Mouse (Mus musculus) limb, embryonic 11.5 days (tissue): ENCODE results near the gene Tyrp1. TPM values are rescaled to one million over a fixed set of nuclear protein-coding genes. Genes with fewer than 3 reads are reported as not detected.
A peak's percentile ranks its signal among the peaks of the same experiment; 100 is the strongest.

Experiments
- ATAC-seq: fragments of 200-750 bp; cut with Nextera tagmentation; 2 replicates; pipeline ENCODE4 v1.8.0; 2017; ENCODE audit warnings: low read depth; ENCODE audit not compliant: insufficient number of reproducible peaks, low FRiP score, low TSS enrichment
- DNase-seq: peaks from one replicate; pipeline ENCODE4 v3.0.0-alpha.2; 2015; ENCODE audit warnings: low spot score
- H3K27ac ChIP-seq: fragments of 300-500 bp; sonication (generic); replicated peaks from 2 replicates; pipeline ENCODE4 v1.5.1; 2014; ENCODE audit warnings: low read depth, mild to moderate bottlenecking, low read length
- H3K27me3 ChIP-seq: fragments of 300-500 bp; sonication (generic); 2 replicates; pipeline ENCODE4 v1.6.1; 2014; ENCODE audit warnings: mild to moderate bottlenecking, low read length, mixed read lengths; ENCODE audit not compliant: control insufficient read depth, insufficient read depth
- H3K36me3 ChIP-seq: fragments of 300-500 bp; sonication (generic); 2 replicates; pipeline ENCODE4 v1.6.1; 2014; ENCODE audit warnings: mild to moderate bottlenecking, low read length, moderate library complexity, mixed read lengths; ENCODE audit not compliant: control insufficient read depth, insufficient read depth
- H3K4me1 ChIP-seq: fragments of 300-500 bp; sonication (generic); 2 replicates; pipeline ENCODE4 v1.6.1; 2014; ENCODE audit warnings: low read length, mixed read lengths; ENCODE audit not compliant: control insufficient read depth, insufficient read depth
- H3K4me2 ChIP-seq: fragments of 300-500 bp; sonication (generic); 2 replicates; pipeline ENCODE4 v1.6.1; 2014; ENCODE audit warnings: low read depth, mild to moderate bottlenecking, moderate library complexity; ENCODE audit not compliant: severe bottlenecking
- H3K4me3 ChIP-seq: fragments of 300-500 bp; sonication (generic); 2 replicates; pipeline ENCODE4 v1.5.1; 2014; ENCODE audit warnings: low read depth, low read length
- H3K9ac ChIP-seq: fragments of 300-500 bp; sonication (generic); 2 replicates; pipeline ENCODE4 v1.6.1; 2014; ENCODE audit warnings: mild to moderate bottlenecking, low read length
- H3K9me3 ChIP-seq: fragments of 300-500 bp; sonication (generic); 2 replicates; pipeline ENCODE4 v1.6.1; 2016; ENCODE audit warnings: low read length; ENCODE audit not compliant: control insufficient read depth
- WGBS: fragments of 180-500 bp; shearing (Covaris S2); extraction: QIAGEN DNeasy Blood & Tissue Kit; methylation state at CpG from one replicate; pipeline ENCODE4 v1.1.7; 2014; 5-methylcytosine and 5-hydroxymethylcytosine counted together
- polyA plus RNA-seq: library from polyadenylated mRNA; unstranded; fragments of >200 nt; fragmentation: Nextera tagmentation; extraction: Ambion mirVana; gene quantifications from 2 replicates; pipeline ENCODE4 v1.2.1, GENCODE M21; 2014

Tyrp1 gene
- polyA plus RNA-seq, 1 experiment from 2014 or later: 0.11 TPM

DNA sequence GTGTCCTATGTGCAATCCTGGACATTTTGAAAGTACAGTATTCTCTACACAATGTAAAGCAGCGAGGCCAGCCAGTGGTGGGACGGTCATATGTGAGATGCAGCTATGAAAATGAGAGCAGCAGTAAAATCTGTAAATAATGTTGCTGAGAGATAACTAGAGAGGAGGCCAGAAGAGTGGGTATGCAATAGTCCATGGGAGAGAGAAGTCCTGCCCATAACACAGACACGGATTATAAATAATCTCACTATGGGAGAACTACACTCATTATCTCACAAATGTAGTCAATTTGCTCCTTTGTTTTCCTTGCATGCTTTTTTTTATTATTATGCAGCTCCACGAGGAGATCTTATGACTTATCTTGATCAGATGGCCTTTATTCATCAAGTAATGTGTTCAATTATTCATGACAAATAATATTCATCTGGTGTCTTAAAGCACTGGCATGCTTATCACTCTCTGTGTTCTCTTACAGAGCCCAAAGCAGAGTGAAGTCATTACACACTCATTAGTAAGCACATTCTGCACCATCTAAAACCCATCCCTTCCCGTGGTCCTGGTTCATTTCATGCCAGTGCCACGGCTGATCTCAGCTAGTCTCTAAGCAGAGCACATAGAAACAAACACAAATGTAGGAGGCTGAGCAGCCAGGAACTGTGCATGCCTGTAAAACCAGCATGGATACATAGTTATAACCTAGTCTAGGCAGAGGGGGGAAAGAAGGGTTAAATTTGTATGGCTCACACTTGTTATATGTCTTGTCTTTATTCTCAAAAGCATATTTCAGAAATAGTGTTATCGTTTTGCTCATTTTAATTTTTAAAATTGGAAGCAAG lies 18.9 kb downstream of the Tyrp1 start:
- H3K36me3 ChIP-seq: no peaks in the 10 kb centered on the region
- 81% methylated on average over 7 of the region's 7 CpGs for WGBS
- no peak overlapping the region for H3K9ac ChIP-seq
- ATAC-seq: no peak
- DNase-seq: no peak
- H3K9me3 ChIP-seq: no peaks in the 10 kb centered on the region
- no peak overlapping the region for H3K27ac ChIP-seq
- H3K4me1 ChIP-seq: no peaks in the 10 kb centered on the region
- no peak overlapping the region for H3K4me2 ChIP-seq
- H3K27me3 ChIP-seq: no peaks in the 10 kb centered on the region
- H3K4me3 ChIP-seq: no peak overlapping the region

DNA sequence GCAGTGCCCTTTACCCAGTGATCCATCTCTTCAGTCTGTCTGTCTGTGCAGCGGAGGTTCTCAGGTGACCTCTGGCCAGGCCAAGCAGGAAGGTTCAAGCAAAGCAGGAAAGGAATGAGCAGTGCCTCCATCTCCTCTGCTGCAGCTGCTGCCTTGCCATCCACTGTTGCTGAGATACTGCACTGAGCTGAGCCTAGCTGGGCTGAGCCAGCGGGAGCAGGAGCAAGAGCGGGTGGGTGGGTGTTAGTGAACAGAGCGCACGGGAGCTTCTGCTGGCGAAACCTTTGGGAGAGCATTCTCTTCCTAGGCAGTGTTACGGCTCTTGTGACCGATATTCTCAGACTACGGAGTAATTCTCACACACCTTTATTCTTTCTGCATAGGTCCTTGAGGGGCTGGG lies 21.6 kb downstream of the Tyrp1 start:
- Histone ChIP-seq H3K9me3 (no peaks in the 10 kb centered on the region), H3K36me3 (no peaks in the 10 kb centered on the region), H3K4me3 (no peak overlapping the region), H3K27ac (no peak overlapping the region), H3K4me1 (no peaks in the 10 kb centered on the region), H3K27me3 (no peaks in the 10 kb centered on the region), H3K9ac (no peak overlapping the region), H3K4me2 (no peak overlapping the region)
- DNase-seq (no peak), ATAC-seq (no peak)
- WGBS: 80% methylated on average over 9 of the region's 9 CpGs

DNA sequence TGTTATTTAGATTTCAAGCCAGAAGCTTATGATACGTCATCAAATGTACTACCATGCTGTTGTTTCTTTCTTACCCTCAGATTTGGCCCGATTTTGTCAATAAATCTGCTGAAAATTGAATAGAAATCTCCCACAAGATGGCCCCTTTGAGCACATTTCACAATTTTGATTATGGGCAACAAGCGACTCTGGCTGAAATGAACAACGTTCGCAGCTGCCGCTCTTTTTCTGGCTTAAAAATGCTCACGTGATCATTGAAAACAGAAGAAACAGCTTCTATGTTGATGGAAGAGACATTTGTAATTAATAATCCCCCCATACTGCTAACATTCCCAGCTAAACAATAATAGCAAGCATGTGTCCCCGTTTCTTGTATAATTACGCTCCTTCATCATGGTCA lies 29.0 kb downstream of the Tyrp1 start:
- no peaks in the 10 kb centered on the region for H3K27me3 ChIP-seq
- no peaks in the 10 kb centered on the region for H3K36me3 ChIP-seq
- no peak overlapping the region for H3K4me3 ChIP-seq
- no peak for DNase-seq
- ATAC-seq: no peak
- no peak overlapping the region for H3K4me2 ChIP-seq
- no peak overlapping the region for H3K9ac ChIP-seq
- no peaks in the 10 kb centered on the region for H3K9me3 ChIP-seq
- whole genome bisulfite sequencing: 83% methylated on average over 9 of the region's 9 CpGs
- H3K27ac ChIP-seq: no peak overlapping the region
- H3K4me1 ChIP-seq: no peaks in the 10 kb centered on the region

DNA sequence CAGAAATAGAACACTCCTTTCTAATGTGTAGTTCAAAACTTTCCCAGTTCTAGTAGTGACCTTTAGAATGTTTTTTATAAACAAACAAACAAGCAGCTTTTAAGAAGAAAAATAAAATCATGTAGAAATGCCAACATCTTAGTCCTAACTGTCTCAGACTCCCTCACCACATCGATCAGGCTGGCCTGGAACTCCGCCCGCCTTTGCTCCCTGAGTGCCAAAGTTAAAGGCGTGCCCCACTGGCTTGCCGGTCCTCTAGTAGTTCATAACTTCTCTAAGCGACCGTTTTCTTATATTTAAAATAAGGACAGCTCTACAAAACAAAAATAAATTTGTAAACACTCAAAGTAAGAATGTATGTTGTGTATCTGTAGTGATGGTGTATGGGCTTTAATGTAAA lies 30.0 kb downstream of the Tyrp1 start:
- no peak overlapping the region for H3K27ac ChIP-seq
- no peak overlapping the region for H3K4me3 ChIP-seq
- 67% methylated on average over 7 of the region's 7 CpGs for WGBS
- H3K4me2 ChIP-seq: no peak overlapping the region
- H3K27me3 ChIP-seq: no peaks in the 10 kb centered on the region
- no peak overlapping the region for H3K9ac ChIP-seq
- no peaks in the 10 kb centered on the region for H3K9me3 ChIP-seq
- H3K4me1 ChIP-seq: no peaks in the 10 kb centered on the region
- H3K36me3 ChIP-seq: no peaks in the 10 kb centered on the region
- ATAC-seq: no peak
- no peak for DNase-seq

DNA sequence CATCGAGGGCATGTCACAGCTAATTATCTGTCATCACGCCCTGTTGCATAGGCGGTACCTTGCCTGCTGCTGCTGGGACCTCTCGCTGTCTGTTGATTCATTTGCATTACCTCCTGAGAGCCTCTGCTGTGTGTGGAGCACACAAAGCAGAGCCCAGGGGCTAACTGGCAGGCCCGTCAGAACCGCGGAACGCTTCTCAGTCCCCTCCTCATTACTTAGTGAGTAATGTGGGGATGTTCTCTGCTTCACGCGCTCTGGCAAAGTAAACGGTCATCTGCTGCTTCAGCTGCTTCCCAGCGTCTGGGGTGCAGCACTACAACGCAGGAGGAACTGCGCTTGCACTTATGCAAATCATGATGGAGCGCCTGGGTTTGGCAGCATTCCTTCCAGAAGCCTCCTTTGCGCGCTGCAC lies 30.6 kb downstream of the Tyrp1 start:
- peak overlapping the region; percentile 50; the same call in 1 of the 2 replicates for H3K9ac ChIP-seq
- H3K36me3 ChIP-seq: no peaks in the 10 kb centered on the region
- no peak overlapping the region for H3K27ac ChIP-seq
- 2% methylated on average over 17 of the region's 17 CpGs for WGBS
- peak; percentile 39 for DNase-seq
- peak overlapping the region; percentile 23 for H3K4me3 ChIP-seq
- no peaks in the 10 kb centered on the region for H3K9me3 ChIP-seq
- no peaks in the 10 kb centered on the region for H3K4me1 ChIP-seq
- H3K27me3 ChIP-seq: no peaks in the 10 kb centered on the region
- peak overlapping the region; percentile 54 for H3K4me2 ChIP-seq
- peak; percentile 48; the same call in 1 of the 2 replicates for ATAC-seq

DNA sequence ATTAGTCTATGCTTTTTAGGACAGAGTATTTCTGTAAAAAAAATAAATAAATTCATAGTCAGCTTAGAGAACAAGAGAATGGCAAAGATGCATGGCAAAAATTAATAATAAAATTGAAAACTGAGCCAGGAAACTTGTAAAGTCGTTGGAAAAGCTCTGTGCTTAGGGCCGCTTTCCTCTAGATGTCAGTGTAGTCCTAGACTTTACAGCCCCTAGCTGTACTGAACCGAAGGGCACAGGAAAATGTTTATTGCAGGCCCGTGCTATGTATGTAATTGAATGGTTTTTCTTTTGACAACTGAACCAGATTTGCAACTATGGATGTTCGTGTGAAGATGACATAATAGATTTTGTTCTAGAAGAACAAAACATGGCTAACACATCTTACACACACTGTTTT lies 32.1 kb downstream of the Tyrp1 start:
- Histone ChIP-seq H3K4me1 (no peaks in the 10 kb centered on the region), H3K4me2 (no peak overlapping the region), H3K36me3 (no peaks in the 10 kb centered on the region), H3K27me3 (no peaks in the 10 kb centered on the region), H3K9me3 (no peaks in the 10 kb centered on the region), H3K27ac (no peak overlapping the region), H3K4me3 (no peak overlapping the region), H3K9ac (no peak overlapping the region)
- ATAC-seq: peak; percentile 80; the same call in 1 of the 2 replicates
- WGBS: 23% methylated on average over 5 of the region's 5 CpGs
- no peak for DNase-seq

DNA sequence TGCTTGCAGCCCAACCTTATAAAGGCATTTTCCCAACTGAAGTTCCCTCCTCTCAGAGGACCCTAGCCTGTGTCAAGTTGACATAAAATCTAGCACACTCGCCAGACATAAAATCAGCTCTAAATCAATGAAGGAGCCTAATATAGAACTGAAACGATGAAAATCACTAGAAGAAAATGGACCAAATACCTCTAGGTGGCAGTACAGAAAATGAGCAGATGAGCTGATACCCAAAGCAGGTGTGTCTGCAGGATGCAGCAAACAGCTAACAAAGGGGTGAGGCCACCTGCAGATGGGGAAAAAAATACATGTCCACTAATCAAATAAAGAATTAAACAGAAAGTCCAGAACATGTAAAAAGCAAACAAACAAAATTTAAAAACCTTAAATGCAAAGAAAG lies 35.7 kb downstream of the Tyrp1 start:
- no peaks in the 10 kb centered on the region for H3K4me1 ChIP-seq
- ATAC-seq (no peak), DNase-seq (no peak)
- WGBS: 53% methylated on average over 2 of the region's 2 CpGs
- no peak overlapping the region for H3K9ac ChIP-seq
- H3K36me3 ChIP-seq: no peaks in the 10 kb centered on the region
- no peaks in the 10 kb centered on the region for H3K9me3 ChIP-seq
- H3K27me3 ChIP-seq: no peaks in the 10 kb centered on the region
- no peak overlapping the region for H3K4me3 ChIP-seq
- H3K4me2 ChIP-seq: no peak overlapping the region
- no peak overlapping the region for H3K27ac ChIP-seq

DNA sequence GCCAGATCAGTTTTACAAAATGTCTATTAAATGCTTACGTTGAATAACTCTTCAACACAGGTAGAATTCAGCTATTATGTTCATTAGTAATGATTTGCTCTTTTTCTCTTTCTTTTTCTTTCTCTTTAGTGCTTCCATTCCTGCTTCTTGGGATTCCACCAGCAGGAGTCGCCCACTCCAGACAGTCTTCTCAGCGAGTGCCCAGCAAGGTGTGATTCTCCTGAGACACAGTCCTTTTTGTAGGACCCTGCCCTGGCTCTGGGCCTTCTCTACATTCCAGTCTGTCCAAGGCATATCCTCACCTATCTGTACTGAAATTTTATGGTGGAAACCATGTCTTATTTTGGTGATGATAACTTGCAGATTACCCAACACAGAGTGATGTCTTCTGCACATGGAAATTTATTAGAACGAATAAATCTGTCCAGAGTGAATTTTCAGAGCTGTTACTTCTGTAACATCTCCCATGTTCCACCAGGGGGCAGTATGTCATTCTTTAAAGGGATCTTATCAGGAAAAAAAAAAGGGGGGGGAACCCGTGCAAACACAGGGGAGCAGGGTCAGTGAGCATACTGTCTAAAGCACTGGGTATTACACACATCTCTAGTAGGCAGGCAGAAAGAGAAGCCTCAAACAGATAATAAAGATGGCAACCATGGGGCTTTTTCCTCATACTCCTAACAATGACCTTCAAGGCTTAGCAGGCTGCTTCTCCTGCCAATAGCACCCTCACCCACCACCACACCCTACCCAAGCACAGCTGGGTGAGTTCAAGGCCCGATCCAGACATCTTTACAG lies 39.1 kb downstream of the Tyrp1 start:
- Histone ChIP-seq H3K9me3 (no peaks in the 10 kb centered on the region), H3K9ac (no peak overlapping the region), H3K27ac (no peak overlapping the region), H3K4me2 (no peak overlapping the region), H3K4me1 (no peaks in the 10 kb centered on the region), H3K36me3 (no peaks in the 10 kb centered on the region), H3K4me3 (no peak overlapping the region), H3K27me3 (no peaks in the 10 kb centered on the region)
- WGBS: 42% methylated on average over 6 of the region's 6 CpGs
- DNase-seq (no peak), ATAC-seq (no peak)
